Mouse (Mus musculus): ENCODE results near the gene Elf1. TPM values are rescaled to one million over a fixed set of nuclear protein-coding genes. Genes with fewer than 3 reads are reported as not detected.

Elf1 gene
- polyA plus RNA-seq, 1 experiment from 2014 or later: 10.1 TPM

GRCm38 (mm10) chr14:79607352-79607751, 126.4 kb downstream of the Elf1 start:
- no peak for ATAC-seq (replicated peaks; ENCODE audit: insufficient number of reproducible peaks, low FRiP score, low TSS enrichment, low read depth)
- DNase-seq (ENCODE audit: low spot score): no peak
- Histone ChIP-seq H3K27me3 (ENCODE audit: control insufficient read depth, insufficient read depth, low read length) (no peaks in the 10 kb centered on the region), H3K4me1 (ENCODE audit: control insufficient read depth, insufficient read depth, low read length) (no peaks in the 10 kb centered on the region), H3K9ac (replicated peaks; ENCODE audit: low read length) (no peak overlapping the region), H3K36me3 (replicated peaks; ENCODE audit: control insufficient read depth, insufficient read depth, low read depth, low read length) (no peaks in the 10 kb centered on the region; the same call in none of the 2 replicates), H3K9me3 (replicated peaks; ENCODE audit: control insufficient read depth, low read length) (no peaks in the 10 kb centered on the region), H3K4me3 (ENCODE audit: low read depth, low read length) (no peak overlapping the region), H3K27ac (replicated peaks; ENCODE audit: low read depth, low read length) (no peak overlapping the region), H3K4me2 (ENCODE audit: low read depth, low read length) (no peak overlapping the region)
- 90% methylated on average over 4 of the region's 4 CpGs for WGBS

DNA sequence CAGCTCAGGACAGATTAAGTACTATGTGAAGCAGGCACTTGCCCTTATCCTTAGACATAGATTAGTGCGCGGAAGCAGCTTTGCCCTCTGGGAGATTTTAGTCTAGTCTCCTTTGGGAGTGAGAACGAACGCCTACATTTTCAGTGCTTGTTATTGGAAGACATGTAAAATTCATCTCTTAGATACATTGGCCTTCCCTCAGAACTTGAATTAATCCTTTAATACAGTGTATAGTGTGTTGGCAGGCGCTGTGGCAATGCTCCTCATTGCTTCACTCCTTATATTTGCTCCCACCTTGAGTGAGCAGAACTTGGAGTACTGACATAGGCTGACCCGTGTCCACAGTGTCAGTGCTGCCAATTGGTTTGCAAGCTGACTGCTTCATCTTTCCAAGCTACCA, 127.3 kb downstream of the Elf1 start:
- WGBS: 95% methylated on average over 6 of the region's 6 CpGs
- no peak for DNase-seq (ENCODE audit: low spot score)

GRCm38 (mm10) chr14:79617121-79617828, 136.3 kb downstream of the Elf1 start:
- no peak overlapping the region for H3K27ac ChIP-seq (replicated peaks; ENCODE audit: low read depth, low read length)
- no peak overlapping the region for H3K9ac ChIP-seq (replicated peaks; ENCODE audit: low read length)
- H3K27me3 ChIP-seq (ENCODE audit: control insufficient read depth, insufficient read depth, low read length): no peaks in the 10 kb centered on the region
- H3K9me3 ChIP-seq (replicated peaks; ENCODE audit: control insufficient read depth, low read length): no peaks in the 10 kb centered on the region
- peak; percentile 42 for DNase-seq (ENCODE audit: low spot score)
- ATAC-seq (replicated peaks; ENCODE audit: insufficient number of reproducible peaks, low FRiP score, low TSS enrichment, low read depth): no peak
- H3K4me1 ChIP-seq (ENCODE audit: control insufficient read depth, insufficient read depth, low read length): no peaks in the 10 kb centered on the region
- no peak overlapping the region for H3K4me3 ChIP-seq (ENCODE audit: low read depth, low read length)
- H3K36me3 ChIP-seq (replicated peaks; ENCODE audit: control insufficient read depth, insufficient read depth, low read depth, low read length): peaks cover 3% of the 10 kb centered on the region
- no peak overlapping the region for H3K4me2 ChIP-seq (ENCODE audit: low read depth, low read length)
- 85% methylated on average over 8 of the region's 8 CpGs for WGBS

More for the DNA sequence above, 127.3 kb downstream of the Elf1 start:
- ATAC-seq (replicated peaks; ENCODE audit: insufficient number of reproducible peaks, low FRiP score, low TSS enrichment, low read depth): no peak
- no peaks in the 10 kb centered on the region for H3K27me3 ChIP-seq (ENCODE audit: control insufficient read depth, insufficient read depth, low read length)
- H3K4me3 ChIP-seq (ENCODE audit: low read depth, low read length): no peak overlapping the region
- no peak overlapping the region for H3K4me2 ChIP-seq (ENCODE audit: low read depth, low read length)
- no peak overlapping the region for H3K9ac ChIP-seq (replicated peaks; ENCODE audit: low read length)
- no peaks in the 10 kb centered on the region for H3K4me1 ChIP-seq (ENCODE audit: control insufficient read depth, insufficient read depth, low read length)
- no peak overlapping the region for H3K27ac ChIP-seq (replicated peaks; ENCODE audit: low read depth, low read length)
- H3K36me3 ChIP-seq (replicated peaks; ENCODE audit: control insufficient read depth, insufficient read depth, low read depth, low read length): no peaks in the 10 kb centered on the region; the same call in none of the 2 replicates
- no peaks in the 10 kb centered on the region for H3K9me3 ChIP-seq (replicated peaks; ENCODE audit: control insufficient read depth, low read length)

DNA sequence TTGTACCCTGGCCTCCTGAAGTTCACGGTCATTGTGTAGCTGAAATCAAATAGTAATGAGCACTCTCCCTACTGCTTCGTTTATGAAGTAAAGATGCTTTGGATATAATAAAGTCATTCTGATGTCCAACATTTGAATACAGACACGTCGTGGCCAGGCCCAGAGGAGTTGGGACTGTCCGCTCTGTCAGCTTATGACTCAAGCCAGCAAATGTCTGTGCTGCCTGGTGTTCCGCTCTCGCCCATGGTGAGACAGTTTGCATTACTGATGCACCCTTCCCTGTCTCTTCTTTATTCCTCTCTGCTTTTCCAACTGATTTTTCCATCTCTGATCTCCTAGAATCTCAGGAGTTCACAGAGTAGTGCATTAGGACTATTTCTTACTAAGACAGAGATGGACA, 138.8 kb downstream of the Elf1 start:
- WGBS: 93% methylated on average over 7 of the region's 7 CpGs
- no peak for ATAC-seq (replicated peaks; ENCODE audit: insufficient number of reproducible peaks, low FRiP score, low TSS enrichment, low read depth)
- H3K4me3 ChIP-seq (ENCODE audit: low read depth, low read length): no peak overlapping the region
- H3K9ac ChIP-seq (replicated peaks; ENCODE audit: low read length): no peak overlapping the region
- H3K27me3 ChIP-seq (ENCODE audit: control insufficient read depth, insufficient read depth, low read length): no peaks in the 10 kb centered on the region
- no peak overlapping the region for H3K27ac ChIP-seq (replicated peaks; ENCODE audit: low read depth, low read length)
- peaks cover 6% of the 10 kb centered on the region for H3K36me3 ChIP-seq (replicated peaks; ENCODE audit: control insufficient read depth, insufficient read depth, low read depth, low read length)
- H3K4me2 ChIP-seq (ENCODE audit: low read depth, low read length): no peak overlapping the region
- no peaks in the 10 kb centered on the region for H3K4me1 ChIP-seq (ENCODE audit: control insufficient read depth, insufficient read depth, low read length)
- DNase-seq (ENCODE audit: low spot score): no peak
- H3K9me3 ChIP-seq (replicated peaks; ENCODE audit: control insufficient read depth, low read length): no peaks in the 10 kb centered on the region

DNA sequence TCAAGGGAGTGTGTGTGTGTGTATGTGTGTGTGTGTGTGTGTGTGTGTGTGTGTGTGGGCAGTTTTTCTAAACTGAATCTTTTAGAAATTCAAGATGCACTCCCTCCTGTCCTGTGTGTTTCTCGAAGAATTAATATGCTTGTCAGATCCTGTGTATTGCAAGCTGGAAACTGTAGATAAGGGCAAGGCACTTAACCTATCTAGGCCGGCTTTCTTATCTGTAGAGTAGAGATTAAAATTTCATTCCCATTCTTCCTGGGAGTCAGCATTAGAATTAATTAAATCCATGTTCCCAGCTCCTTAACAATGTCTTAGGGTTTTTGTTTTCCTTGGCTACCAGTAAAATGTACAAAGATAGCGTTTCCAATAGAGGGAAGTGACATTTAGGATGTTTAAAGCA, 140.1 kb downstream of the Elf1 start:
- no peaks in the 10 kb centered on the region for H3K27me3 ChIP-seq (ENCODE audit: control insufficient read depth, insufficient read depth, low read length)
- DNase-seq (ENCODE audit: low spot score) (no peak), ATAC-seq (replicated peaks; ENCODE audit: insufficient number of reproducible peaks, low FRiP score, low TSS enrichment, low read depth) (no peak)
- H3K36me3 ChIP-seq (replicated peaks; ENCODE audit: control insufficient read depth, insufficient read depth, low read depth, low read length): peaks cover 9% of the 10 kb centered on the region
- no peak overlapping the region for H3K27ac ChIP-seq (replicated peaks; ENCODE audit: low read depth, low read length)
- WGBS: 86% methylated on average over 3 of the region's 3 CpGs
- no peak overlapping the region for H3K4me2 ChIP-seq (ENCODE audit: low read depth, low read length)
- no peak overlapping the region for H3K4me3 ChIP-seq (ENCODE audit: low read depth, low read length)
- no peaks in the 10 kb centered on the region for H3K9me3 ChIP-seq (replicated peaks; ENCODE audit: control insufficient read depth, low read length)
- H3K4me1 ChIP-seq (ENCODE audit: control insufficient read depth, insufficient read depth, low read length): no peaks in the 10 kb centered on the region
- H3K9ac ChIP-seq (replicated peaks; ENCODE audit: low read length): no peak overlapping the region

Small RNA genes lying within 50 kb of the gene (microRNA-seq; reads per million reads assigned to microRNA genes)
- gene Gm27857 (ENCODE audit: borderline number of aligned reads): not detected

Other genes with a start within 250 kb of the Elf1 start
- gene Zfp957, start 233.8 kb upstream of the Elf1 start, polyA plus RNA-seq (2014; fragmentation: Nextera tagmentation; extraction: Ambion mirVana): not detected in 2 replicates
- 52.8 TPM in 2 replicates for gene Rgcc, start 179.5 kb upstream of the Elf1 start, polyA plus RNA-seq (2014; fragmentation: Nextera tagmentation; extraction: Ambion mirVana)
- gene Naa16, start 90.4 kb upstream of the Elf1 start, polyA plus RNA-seq (2014; fragmentation: Nextera tagmentation; extraction: Ambion mirVana): 41.3 and 49.4 TPM in 2 replicates
- gene Mtrf1, start 83.4 kb upstream of the Elf1 start, polyA plus RNA-seq (2014; fragmentation: Nextera tagmentation; extraction: Ambion mirVana): 9.2 and 10.2 TPM in 2 replicates
- 22.0 and 22.8 TPM in 2 replicates for gene Kbtbd7, start 54.7 kb upstream of the Elf1 start, polyA plus RNA-seq (2014; fragmentation: Nextera tagmentation; extraction: Ambion mirVana)
- gene Kbtbd6, start 29.4 kb upstream of the Elf1 start, polyA plus RNA-seq (2014; fragmentation: Nextera tagmentation; extraction: Ambion mirVana): 6.3 and 7.4 TPM in 2 replicates
- gene Wbp4, start 326 bp downstream of the Elf1 start, polyA plus RNA-seq (2014; fragmentation: Nextera tagmentation; extraction: Ambion mirVana): 62.6 and 69.4 TPM in 2 replicates
- 176 and 186 TPM in 2 replicates for gene Sugt1, start 106.5 kb downstream of the Elf1 start, polyA plus RNA-seq (2014; fragmentation: Nextera tagmentation; extraction: Ambion mirVana)
- 9.4 and 11.4 TPM in 2 replicates for gene Cnmd, start 181.0 kb downstream of the Elf1 start, polyA plus RNA-seq (2014; fragmentation: Nextera tagmentation; extraction: Ambion mirVana)